Mouse (Mus musculus) intestine, embryonic 14.5 days (tissue): ENCODE data around the gene Vax2. TPM values are rescaled to one million over a fixed set of nuclear protein-coding genes. Genes with fewer than 3 reads are reported as not detected.

ENCODE experiments used
- ATAC-seq: fragments of 200-750 bp; cut with Nextera tagmentation; replicated peaks from 2 replicates; pipeline ENCODE4 v1.8.0; 2017; ENCODE audit warnings: low read depth, moderate number of reproducible peaks, moderate TSS enrichment, moderate library complexity; ENCODE audit not compliant: low FRiP score, low TSS enrichment
- DNase-seq: peaks from one replicate; pipeline ENCODE4 v3.0.0-alpha.2; 2018; ENCODE audit warnings: low spot score
- H3K27ac ChIP-seq: fragments of 300-500 bp; sonication (generic); 2 replicates; pipeline ENCODE4 v1.5.1; 2014; ENCODE audit warnings: low read depth, mild to moderate bottlenecking, control low read depth
- H3K27me3 ChIP-seq: fragments of 300-500 bp; sonication (generic); replicated peaks from 2 replicates; pipeline ENCODE4 v1.6.1; 2014; ENCODE audit warnings: low read length, control low read depth; ENCODE audit not compliant: control insufficient read depth, insufficient read depth
- H3K36me3 ChIP-seq: fragments of 300-500 bp; sonication (generic); 2 replicates; pipeline ENCODE4 v1.6.1; 2014; ENCODE audit warnings: low read length, control low read depth; ENCODE audit not compliant: control insufficient read depth, insufficient read depth
- H3K4me1 ChIP-seq: fragments of 300-500 bp; sonication (generic); replicated peaks from 2 replicates; pipeline ENCODE4 v1.6.1; 2014; ENCODE audit warnings: low read length, control low read depth, mixed read lengths; ENCODE audit not compliant: control insufficient read depth, insufficient read depth
- H3K4me2 ChIP-seq: fragments of 300-500 bp; sonication (generic); 2 replicates; pipeline ENCODE4 v1.6.1; 2014; ENCODE audit warnings: low read length
- H3K4me3 ChIP-seq: fragments of 300-500 bp; sonication (generic); 2 replicates; pipeline ENCODE4 v1.5.1; 2014; ENCODE audit warnings: low read depth, low read length, control low read depth, mixed read lengths
- H3K9ac ChIP-seq: fragments of 300-500 bp; sonication (generic); 2 replicates; pipeline ENCODE4 v1.6.1; 2014; ENCODE audit warnings: mild to moderate bottlenecking, low read length
- H3K9me3 ChIP-seq: fragments of 300-500 bp; sonication (generic); 2 replicates; pipeline ENCODE4 v1.6.1; 2016; ENCODE audit warnings: low read length, control low read depth; ENCODE audit not compliant: control insufficient read depth
- WGBS: fragments of 180-500 bp; shearing (Covaris S2); extraction: QIAGEN DNeasy Blood & Tissue Kit; methylation state at CpG from one replicate; pipeline ENCODE4 v1.1.7; 2014; 5-methylcytosine and 5-hydroxymethylcytosine counted together
- polyA plus RNA-seq: library from polyadenylated mRNA; unstranded; fragments of >200 nt; fragmentation: Nextera tagmentation; extraction: Ambion mirVana; gene quantifications from 2 replicates; pipeline ENCODE4 v1.2.1, GENCODE M21; 2014

Gene Vax2
- polyA plus RNA-seq, 1 experiment from 2014 or later: not detected

DNA sequence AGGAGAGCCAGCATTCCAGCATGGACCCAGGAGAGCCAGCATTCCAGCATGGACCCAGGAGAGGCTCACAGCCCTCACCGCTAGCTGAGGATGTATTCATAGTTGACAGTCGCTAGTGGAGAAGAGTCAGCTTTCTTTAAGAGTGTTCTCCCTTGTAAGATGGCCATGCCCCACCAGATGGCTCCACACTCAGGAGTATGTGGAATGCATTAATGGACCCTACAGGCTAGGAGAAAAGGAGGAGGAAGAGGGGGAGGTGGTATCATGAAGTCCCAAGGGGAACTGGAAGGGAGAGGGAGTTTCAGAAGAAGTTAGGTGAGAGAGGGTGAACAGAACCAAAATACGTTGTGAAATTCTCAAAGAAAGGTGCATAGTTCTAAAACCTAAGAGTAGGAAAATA is 15.3 kb upstream of the Vax2 start:
- Histone ChIP-seq H3K27me3 (peaks cover 96% of the 10 kb centered on the region), H3K9ac (no peak overlapping the region), H3K4me1 (no peaks in the 10 kb centered on the region), H3K4me2 (no peak overlapping the region), H3K27ac (no peak overlapping the region), H3K9me3 (no peaks in the 10 kb centered on the region), H3K4me3 (no peak overlapping the region), H3K36me3 (no peaks in the 10 kb centered on the region)
- WGBS: under 1% methylated on average over 3 of the region's 3 CpGs
- DNase-seq (no peak), ATAC-seq (no peak)

DNA sequence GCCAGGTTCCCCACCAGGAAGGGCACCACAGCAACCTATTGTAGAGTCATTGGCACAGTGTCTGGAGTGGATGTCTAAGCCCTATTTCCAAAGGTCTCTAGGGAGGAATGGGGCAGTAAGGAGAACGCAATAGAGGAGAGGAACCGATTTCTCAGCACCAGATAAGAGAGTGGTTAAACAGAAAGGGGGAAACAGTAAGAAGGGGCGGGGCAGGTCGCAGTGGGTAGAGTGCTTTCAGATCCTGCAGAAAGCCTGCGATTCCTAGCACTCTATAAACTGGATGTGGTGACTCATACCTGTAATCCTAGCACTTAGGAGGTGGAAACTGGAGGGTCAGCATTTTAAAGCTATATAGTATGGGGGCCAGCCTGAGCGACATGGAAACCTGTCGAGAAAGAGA is 14.4 kb upstream of the Vax2 start:
- Histone ChIP-seq H3K9me3 (no peaks in the 10 kb centered on the region), H3K27ac (no peak overlapping the region), H3K4me1 (no peaks in the 10 kb centered on the region), H3K4me2 (no peak overlapping the region), H3K4me3 (no peak overlapping the region), H3K27me3 (peaks cover 97% of the 10 kb centered on the region), H3K9ac (no peak overlapping the region), H3K36me3 (no peaks in the 10 kb centered on the region)
- under 1% methylated on average over 7 of the region's 7 CpGs for WGBS
- DNase-seq (no peak), ATAC-seq (peak; percentile 40; the same call in 1 of the 2 replicates)

DNA sequence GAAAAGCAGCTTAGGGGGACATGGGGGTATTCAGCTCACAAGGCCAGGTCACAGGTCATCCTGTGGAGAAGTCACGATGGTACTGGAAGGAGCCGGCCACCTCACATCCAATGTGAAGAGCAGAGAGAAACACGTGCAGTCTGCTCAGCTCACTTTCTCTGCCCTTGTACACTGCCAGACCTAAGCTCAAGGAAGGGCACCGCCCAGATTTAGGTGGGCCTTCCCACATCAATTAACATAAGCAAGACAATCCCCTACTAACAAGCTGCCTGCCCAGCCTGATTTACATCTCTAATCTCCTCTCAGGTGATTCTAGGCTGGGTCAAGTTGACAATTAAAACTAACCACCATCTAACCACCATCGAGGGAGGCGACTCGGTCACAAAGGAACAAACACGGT is 13.1 kb upstream of the Vax2 start:
- Histone ChIP-seq H3K27ac (no peak overlapping the region), H3K4me2 (no peak overlapping the region), H3K4me3 (no peak overlapping the region), H3K27me3 (peaks cover 95% of the 10 kb centered on the region), H3K9ac (no peak overlapping the region), H3K36me3 (no peaks in the 10 kb centered on the region), H3K4me1 (no peaks in the 10 kb centered on the region), H3K9me3 (no peaks in the 10 kb centered on the region)
- 4% methylated on average over 8 of the region's 8 CpGs for WGBS
- DNase-seq: no peak
- ATAC-seq: no peak

DNA sequence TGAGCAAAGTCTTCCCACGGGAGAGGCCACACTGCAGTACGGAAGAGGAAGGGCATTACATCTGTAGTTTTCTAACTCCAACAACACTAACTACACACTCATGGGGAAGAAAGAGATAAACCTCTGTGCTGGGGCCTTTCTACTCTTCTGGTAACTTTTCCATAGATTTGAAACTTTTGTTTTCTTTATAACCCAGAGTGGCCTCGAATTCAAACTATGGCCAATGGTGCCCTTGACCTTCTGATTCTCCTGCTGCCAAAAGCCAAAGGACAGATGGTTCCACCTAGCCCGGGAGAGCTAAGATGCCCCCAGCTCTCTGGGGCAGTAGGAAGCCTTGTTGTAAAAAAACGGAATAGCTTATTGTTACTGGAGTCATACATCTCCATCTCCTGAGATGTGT is 11.1 kb upstream of the Vax2 start:
- WGBS: 3% methylated on average over 5 of the region's 5 CpGs
- Histone ChIP-seq H3K4me3 (no peak overlapping the region), H3K4me2 (no peak overlapping the region), H3K9ac (no peak overlapping the region), H3K36me3 (no peaks in the 10 kb centered on the region), H3K27ac (no peak overlapping the region), H3K4me1 (no peaks in the 10 kb centered on the region), H3K27me3 (peaks cover 95% of the 10 kb centered on the region), H3K9me3 (no peaks in the 10 kb centered on the region)
- ATAC-seq (no peak), DNase-seq (no peak)

DNA sequence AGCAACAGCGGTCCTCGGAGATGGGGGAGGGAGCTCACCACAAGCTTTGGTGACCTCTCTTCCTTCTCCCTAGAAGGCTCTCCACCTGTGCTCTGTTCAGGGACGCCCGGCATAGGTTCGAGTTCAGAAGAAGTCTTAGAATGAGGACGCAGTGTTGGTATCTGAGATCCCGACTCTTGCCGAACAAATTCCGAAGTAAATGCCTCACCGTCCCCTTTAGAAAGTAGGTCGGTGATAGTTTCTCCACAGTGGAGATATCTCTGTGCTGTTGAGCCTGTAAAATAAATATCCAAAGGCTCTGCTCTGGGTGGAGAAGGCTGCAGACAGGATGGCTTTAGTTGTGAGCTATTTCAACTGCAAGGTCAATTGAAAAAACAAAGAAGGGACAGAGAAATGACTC is 10.1 kb upstream of the Vax2 start:
- Histone ChIP-seq H3K4me1 (no peaks in the 10 kb centered on the region), H3K4me2 (no peak overlapping the region), H3K36me3 (no peaks in the 10 kb centered on the region), H3K9ac (no peak overlapping the region), H3K27me3 (peaks cover 95% of the 10 kb centered on the region), H3K27ac (no peak overlapping the region), H3K9me3 (no peaks in the 10 kb centered on the region), H3K4me3 (no peak overlapping the region)
- no peak for ATAC-seq
- WGBS: under 1% methylated on average over 11 of the region's 11 CpGs
- DNase-seq: no peak

DNA sequence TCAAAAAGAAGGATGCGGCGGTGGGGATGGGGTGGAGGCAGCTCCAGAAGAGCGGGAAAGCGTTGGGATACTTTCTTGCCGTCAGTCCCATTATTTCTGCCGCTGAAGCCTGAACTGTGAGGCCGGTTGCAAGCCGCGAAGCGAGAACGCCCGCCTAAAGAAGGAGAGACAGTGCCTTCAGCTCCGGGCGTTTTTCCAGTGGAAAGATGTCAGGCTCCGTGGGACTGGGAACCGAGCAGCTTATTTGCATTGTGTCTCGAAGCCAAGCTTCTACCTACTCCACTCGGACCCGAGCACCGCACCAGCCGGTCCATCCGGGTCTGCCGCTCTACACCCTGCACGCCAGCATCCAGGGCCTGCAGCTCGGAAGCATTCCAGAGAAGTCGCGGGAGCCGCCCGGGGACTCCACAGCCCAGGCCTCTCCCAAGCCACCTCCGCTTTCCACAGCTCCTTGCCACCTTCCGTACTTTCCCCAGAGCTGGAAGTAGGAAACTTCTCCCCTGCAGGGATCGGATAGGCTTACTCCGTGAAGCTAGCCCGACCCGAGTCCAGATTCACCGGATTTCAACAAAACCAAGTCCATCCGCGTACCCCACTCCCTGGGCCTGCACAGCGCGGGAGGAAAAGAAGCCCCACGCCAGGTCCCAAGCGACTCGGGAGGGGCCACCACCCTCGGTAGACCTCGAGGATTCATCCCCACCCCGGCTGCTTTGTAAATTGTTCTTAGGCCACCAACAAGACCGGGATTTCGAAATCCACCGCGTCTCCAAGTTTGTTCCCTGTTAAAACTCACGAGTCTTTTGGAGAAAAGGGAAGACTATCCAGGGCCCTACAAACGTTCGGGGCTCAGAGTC is 8.7 kb upstream of the Vax2 start:
- ATAC-seq: no peak
- Histone ChIP-seq H3K27ac (no peak overlapping the region), H3K4me2 (no peak overlapping the region), H3K9me3 (no peaks in the 10 kb centered on the region), H3K9ac (no peak overlapping the region), H3K27me3 (peaks cover 95% of the 10 kb centered on the region), H3K36me3 (no peaks in the 10 kb centered on the region), H3K4me3 (no peak overlapping the region), H3K4me1 (no peaks in the 10 kb centered on the region)
- peak; percentile 80 for DNase-seq
- under 1% methylated on average over 53 of the region's 53 CpGs for WGBS

DNA sequence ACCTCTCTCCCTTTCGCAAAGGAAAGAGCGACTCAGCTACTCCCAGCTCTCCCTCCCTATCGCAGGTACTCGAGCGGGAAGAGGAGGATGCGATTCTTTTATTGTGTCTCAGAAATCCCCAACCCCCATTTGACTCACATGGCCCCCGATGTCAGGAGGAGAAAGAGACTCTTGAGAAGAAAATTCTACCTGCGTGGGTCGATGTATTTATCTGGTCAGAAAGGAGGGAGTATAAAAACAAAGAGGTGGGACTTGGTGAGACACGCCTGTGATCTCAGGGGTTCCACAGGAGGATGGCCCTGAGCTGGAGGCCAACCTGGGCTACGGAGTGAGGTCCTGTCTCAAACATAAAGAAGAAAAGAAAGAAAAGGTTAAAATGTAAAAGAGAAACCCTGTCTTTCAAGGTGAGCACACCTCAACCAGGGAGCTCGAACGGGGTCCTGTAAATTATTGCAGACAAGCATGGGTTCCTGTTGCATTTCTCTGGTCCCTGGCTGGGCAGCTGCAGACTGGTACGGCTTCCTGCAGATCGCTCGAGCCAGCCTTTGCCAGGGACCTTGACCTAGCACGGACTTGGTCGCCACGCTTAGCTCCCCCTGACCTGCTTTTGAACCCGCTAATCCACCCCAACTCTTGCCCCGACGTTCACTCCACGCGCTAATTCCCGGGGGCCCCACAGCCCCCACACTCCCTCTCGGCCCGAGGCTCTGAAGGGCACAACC is 7.9 kb upstream of the Vax2 start:
- Histone ChIP-seq H3K27me3 (peaks cover 95% of the 10 kb centered on the region), H3K27ac (no peak overlapping the region), H3K4me3 (no peak overlapping the region), H3K9me3 (no peaks in the 10 kb centered on the region), H3K9ac (no peak overlapping the region), H3K4me1 (no peaks in the 10 kb centered on the region), H3K36me3 (no peaks in the 10 kb centered on the region), H3K4me2 (no peak overlapping the region)
- WGBS: 2% methylated on average over 27 of the region's 27 CpGs
- DNase-seq: no peak
- ATAC-seq: no peak

DNA sequence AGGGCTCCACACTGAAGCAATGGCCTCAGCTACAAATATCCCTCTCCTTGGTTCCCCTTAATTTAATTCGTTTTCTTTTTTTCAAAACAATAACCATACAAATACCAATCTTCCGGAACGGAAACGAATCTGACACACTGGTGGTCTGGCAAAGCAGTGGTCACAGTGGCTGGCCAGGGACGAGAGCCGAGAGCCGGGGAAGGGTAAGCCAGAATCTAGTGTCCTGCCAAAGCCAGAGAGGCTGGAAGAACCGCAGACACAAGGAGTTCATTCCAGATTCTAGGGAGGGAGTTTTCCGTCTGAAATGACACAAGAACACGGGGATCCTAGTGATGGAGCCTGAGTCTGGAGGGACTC is 7.4 kb upstream of the Vax2 start:
- Histone ChIP-seq H3K36me3 (no peaks in the 10 kb centered on the region), H3K9ac (no peak overlapping the region), H3K4me2 (no peak overlapping the region), H3K4me1 (no peaks in the 10 kb centered on the region), H3K4me3 (no peak overlapping the region), H3K27ac (no peak overlapping the region), H3K27me3 (peaks cover 95% of the 10 kb centered on the region), H3K9me3 (no peaks in the 10 kb centered on the region)
- under 1% methylated on average over 10 of the region's 10 CpGs for WGBS
- peak; percentile 74 for DNase-seq
- ATAC-seq: no peak

DNA sequence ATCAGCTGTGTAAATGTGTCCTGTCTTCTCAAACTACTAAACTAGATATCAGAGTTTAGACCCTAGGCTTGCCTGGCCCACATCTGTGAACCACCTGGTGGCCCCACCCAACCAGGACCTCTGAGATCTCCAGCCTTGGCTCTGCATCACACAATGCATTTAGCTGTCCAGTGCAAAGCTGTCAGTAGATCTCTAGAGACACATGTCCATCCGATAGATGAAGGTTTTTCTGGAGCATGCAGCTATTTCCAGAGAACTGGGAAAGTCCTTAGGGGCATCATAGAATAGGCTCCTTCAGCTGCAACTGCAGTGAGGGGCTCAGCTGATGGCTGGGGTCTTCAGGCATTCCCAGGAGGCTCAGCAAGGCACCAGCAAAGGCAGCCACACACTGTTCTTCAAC is 6.8 kb upstream of the Vax2 start:
- Histone ChIP-seq H3K27me3 (peaks cover 95% of the 10 kb centered on the region), H3K4me3 (no peak overlapping the region), H3K4me1 (no peaks in the 10 kb centered on the region), H3K9me3 (no peaks in the 10 kb centered on the region), H3K27ac (no peak overlapping the region), H3K9ac (no peak overlapping the region), H3K4me2 (no peak overlapping the region), H3K36me3 (no peaks in the 10 kb centered on the region)
- DNase-seq (no peak), ATAC-seq (no peak)
- WGBS: 20% methylated on average over 1 of the region's 1 CpGs
